Mouse (Mus musculus): ENCODE results near the gene Drd2.

- TF ChIP-seq CTCF (IDR thresholded peaks at IDR 0.05; ENCODE audit: borderline replicate concordance, insufficient read depth, low read length) (no peak), POLR2A (IDR thresholded peaks at IDR 0.05; ENCODE audit: low read depth, low read length) (no peak)
Observed at GRCm38 (mm10) chr9:49442621-49443020, 102.2 kb downstream of the Drd2 start.
